Mouse (Mus musculus) splenic B cell, adult 2 months (primary cell): ENCODE data around the gene Cenpf.
"Not testable (repeated sequence)": the region's sequence is repeated elsewhere in the genome, so short reads cannot be mapped to it uniquely, and the experiment has no call there.

Experiments used
- DNase-seq: peaks from one replicate; pipeline ENCODE4 v3.0.0-alpha.2; 2011; ENCODE audit warnings: low read depth, low spot score
- H3K27me3 ChIP-seq: 2 replicates; pipeline ENCODE4 v1.6.1; 2012; ENCODE audit warnings: mild to moderate bottlenecking, low read length, moderate library complexity, mixed read lengths; ENCODE audit not compliant: control insufficient read depth, poor library complexity, insufficient read depth, severe bottlenecking
- H3K36me3 ChIP-seq: 2 replicates; pipeline ENCODE4 v1.6.1; 2012; ENCODE audit warnings: mild to moderate bottlenecking, low read length, moderate library complexity, mixed read lengths; ENCODE audit not compliant: control insufficient read depth, poor library complexity, insufficient read depth, severe bottlenecking

The Cenpf gene

DNA sequence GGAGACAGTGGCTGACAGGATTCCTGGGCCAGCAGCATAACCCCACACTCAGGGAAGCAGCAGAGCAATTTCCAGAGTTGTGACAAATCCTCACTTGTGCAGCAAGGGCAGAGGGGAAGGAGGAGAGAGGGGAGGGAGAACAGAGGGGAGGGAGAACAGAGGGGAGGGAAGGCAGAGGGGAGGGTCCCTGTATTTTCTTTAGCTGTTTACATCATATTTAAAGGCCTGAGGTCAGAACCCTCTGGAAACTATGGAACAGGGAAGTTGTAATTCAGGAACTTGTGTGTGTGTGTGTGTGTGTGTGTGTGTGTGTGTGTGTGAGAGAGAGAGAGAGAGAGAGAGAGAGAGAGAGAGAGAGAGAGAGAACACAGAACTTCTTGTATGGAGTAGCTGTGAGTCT is 19.1 kb upstream of the Cenpf start:
- DNase-seq = no peak
- Histone ChIP-seq H3K36me3 (no peaks in the 10 kb centered on the region), H3K27me3 (no peaks in the 10 kb centered on the region; the same call in 1 of the 2 replicates)

GRCm38 (mm10) chr1:189706040-189706645 is 18.3 kb upstream of the Cenpf start:
- H3K27me3 ChIP-seq = no peaks in the 10 kb centered on the region; the same call in 1 of the 2 replicates
- DNase-seq = no peak
- H3K36me3 ChIP-seq = no peaks in the 10 kb centered on the region

- H3K27me3 ChIP-seq = no peaks in the 10 kb centered on the region; the same call in 1 of the 2 replicates
- no peak for DNase-seq
- no peaks in the 10 kb centered on the region for H3K36me3 ChIP-seq
Observed at GRCm38 (mm10) chr1:189703591-189703990, 15.7 kb upstream of the Cenpf start.

GRCm38 (mm10) chr1:189703156-189703555 is 15.3 kb upstream of the Cenpf start:
- peak; percentile 70 for DNase-seq
- Histone ChIP-seq H3K36me3 (no peaks in the 10 kb centered on the region), H3K27me3 (no peaks in the 10 kb centered on the region; the same call in 1 of the 2 replicates)

DNA sequence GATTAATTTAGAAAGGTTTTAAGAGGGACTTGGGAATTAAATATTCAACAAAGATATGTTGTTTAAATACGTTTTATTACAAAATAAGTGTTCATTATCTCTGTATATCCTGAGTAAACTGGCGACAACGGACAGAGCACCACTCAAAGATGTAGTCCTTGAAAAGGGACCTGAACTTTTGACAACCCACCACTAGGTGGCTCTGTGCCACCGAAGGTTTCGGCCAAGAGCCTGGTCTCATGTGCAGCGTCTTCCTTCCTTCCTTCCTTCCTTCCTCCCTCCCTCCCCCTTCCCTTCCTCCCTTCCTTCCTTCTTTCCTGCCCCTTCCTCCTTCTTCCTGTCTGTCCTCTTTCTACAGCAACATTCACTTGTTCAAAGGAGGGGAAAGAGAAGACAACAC is 13.1 kb upstream of the Cenpf start:
- Histone ChIP-seq H3K36me3 (no peaks in the 10 kb centered on the region), H3K27me3 (no peaks in the 10 kb centered on the region; the same call in 1 of the 2 replicates)
- DNase-seq = peak; percentile 78

- no peaks in the 10 kb centered on the region for H3K36me3 ChIP-seq
- H3K27me3 ChIP-seq = no peaks in the 10 kb centered on the region; the same call in 1 of the 2 replicates
- DNase-seq = no peak
Observed at GRCm38 (mm10) chr1:189700186-189700585, 12.3 kb upstream of the Cenpf start.

GRCm38 (mm10) chr1:189698416-189698815 is 10.5 kb upstream of the Cenpf start:
- no peak for DNase-seq

DNA sequence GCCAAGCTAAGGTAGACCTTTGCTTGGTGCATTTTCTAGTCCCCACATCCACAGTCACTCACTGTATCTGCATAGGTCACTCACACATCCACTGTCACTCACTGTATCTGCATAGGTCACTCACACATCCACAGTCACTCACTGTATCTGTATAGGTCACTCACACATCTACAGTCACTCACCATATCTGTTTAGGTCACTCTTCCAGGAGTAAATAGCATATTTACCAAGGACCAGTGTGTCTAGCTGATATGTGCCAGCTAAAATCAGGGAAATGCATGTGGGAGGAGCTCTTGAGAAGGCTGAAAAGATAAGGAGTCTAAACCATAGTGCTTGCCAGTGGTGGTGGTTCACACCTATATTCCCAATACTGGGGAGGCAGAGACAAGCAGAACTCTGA is 7.4 kb upstream of the Cenpf start:
- H3K27me3 ChIP-seq = no peaks in the 10 kb centered on the region

More at GRCm38 (mm10) chr1:189698416-189698815, 10.5 kb upstream of the Cenpf start:
- no peaks in the 10 kb centered on the region for H3K36me3 ChIP-seq
- no peaks in the 10 kb centered on the region; the same call in 1 of the 2 replicates for H3K27me3 ChIP-seq

DNA sequence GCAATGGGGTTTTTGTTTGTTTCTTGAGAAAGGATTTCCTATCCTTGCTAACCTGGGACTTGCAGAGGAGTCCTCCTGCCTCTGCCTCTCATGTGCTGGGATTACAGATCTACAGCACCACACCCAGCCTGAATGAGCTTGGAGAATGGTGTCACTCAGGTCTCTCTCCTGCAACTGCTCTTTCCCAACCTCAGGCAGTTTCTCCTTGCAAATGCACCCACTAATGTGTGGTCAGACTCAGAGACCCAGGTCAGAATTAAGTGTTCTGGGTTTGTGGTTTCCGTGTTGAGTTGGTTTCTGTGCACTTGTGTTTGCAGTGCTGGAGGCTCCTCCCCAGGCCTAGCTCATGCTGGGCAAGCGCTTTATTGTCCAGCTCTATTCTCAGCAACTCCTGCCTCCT is 6.5 kb upstream of the Cenpf start:
- no peaks in the 10 kb centered on the region for H3K27me3 ChIP-seq
- no peaks in the 10 kb centered on the region for H3K36me3 ChIP-seq
- DNase-seq = no peak

More for the DNA sequence above, 7.4 kb upstream of the Cenpf start:
- no peak for DNase-seq
- no peaks in the 10 kb centered on the region for H3K36me3 ChIP-seq

DNA sequence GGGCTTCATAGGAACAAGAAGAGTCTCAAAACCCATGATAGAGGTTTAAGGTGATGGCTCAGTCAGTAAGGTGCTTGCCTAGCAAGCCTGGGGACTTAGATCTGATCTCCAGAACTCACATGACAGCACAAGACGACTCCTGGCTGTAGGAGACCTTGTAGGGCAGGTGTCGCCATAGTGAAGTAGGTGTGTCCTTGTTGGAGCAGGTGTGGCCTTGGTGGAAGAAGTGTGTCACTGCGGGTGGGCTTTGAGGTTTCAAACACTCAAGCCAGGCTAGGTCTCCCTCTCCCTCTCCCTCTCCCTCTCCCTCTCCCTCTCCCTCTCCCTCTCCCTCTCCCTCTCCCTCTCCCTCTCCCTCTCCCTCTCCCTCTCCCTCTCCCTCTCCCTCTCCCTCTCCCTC is 4.6 kb upstream of the Cenpf start:
- H3K27me3 ChIP-seq, H3K36me3 ChIP-seq, DNase-seq: not testable (repeated sequence)

DNA sequence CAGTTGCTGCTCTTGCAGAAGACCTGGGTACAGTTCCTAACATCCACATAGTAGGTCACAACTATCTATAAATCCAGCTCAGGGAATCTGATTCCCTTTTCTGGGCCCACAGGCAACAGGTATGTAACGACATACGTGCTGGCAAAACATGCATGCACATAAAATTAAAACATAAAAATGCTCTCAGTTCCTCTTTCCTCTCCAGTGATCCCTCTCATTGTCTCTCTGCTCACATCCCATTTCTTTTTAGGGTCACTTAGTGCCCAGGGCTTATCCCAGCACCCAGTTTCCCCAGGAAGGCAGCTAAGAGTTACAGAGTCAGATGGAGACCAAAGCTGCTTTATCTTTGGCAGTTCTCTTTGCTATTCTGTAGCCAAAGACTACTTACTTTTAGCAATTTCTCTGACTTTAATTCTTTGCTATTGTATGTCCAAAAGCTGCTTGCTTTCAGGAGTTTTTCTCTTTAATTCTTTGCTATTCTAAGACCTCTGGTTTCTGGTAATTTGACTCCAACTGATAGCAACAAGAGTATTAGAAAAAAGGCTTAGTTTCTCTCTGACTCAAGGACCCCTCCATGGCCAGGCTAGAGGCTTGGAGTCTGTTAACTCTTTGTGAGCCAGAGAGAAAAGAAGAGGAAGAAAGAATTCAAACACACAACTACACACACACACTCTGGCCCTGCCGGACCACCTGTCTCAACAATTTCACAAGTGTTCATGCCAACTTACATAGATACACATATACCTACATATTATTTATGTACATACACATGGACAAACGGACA is 1.4 kb upstream of the Cenpf start:
- H3K27me3 ChIP-seq = no peaks in the 10 kb centered on the region
- DNase-seq = peak; percentile 31
- no peaks in the 10 kb centered on the region for H3K36me3 ChIP-seq

- Histone ChIP-seq H3K27me3 (no peaks in the 10 kb centered on the region), H3K36me3 (no peaks in the 10 kb centered on the region)
- DNase-seq = no peak
Observed at GRCm38 (mm10) chr1:189688388-189688750, 483 bp upstream of the Cenpf start.

GRCm38 (mm10) chr1:189686025-189686424 is 1.9 kb downstream of the Cenpf start:
- no peak for DNase-seq
- Histone ChIP-seq H3K36me3 (no peaks in the 10 kb centered on the region), H3K27me3 (no peaks in the 10 kb centered on the region)

GRCm38 (mm10) chr1:189684786-189685415 is 3.0 kb downstream of the Cenpf start:
- Histone ChIP-seq H3K27me3 (no peaks in the 10 kb centered on the region), H3K36me3 (no peaks in the 10 kb centered on the region)
- no peak for DNase-seq

GRCm38 (mm10) chr1:189679555-189679954 is 8.3 kb downstream of the Cenpf start:
- Histone ChIP-seq H3K27me3 (no peaks in the 10 kb centered on the region), H3K36me3 (no peaks in the 10 kb centered on the region)
- no peak for DNase-seq
